Mouse (Mus musculus) forelimb bud, embryonic 11.5 days (tissue): ENCODE results near the gene Rab13.

Experiments used
- DNase-seq: peaks from one replicate; pipeline ENCODE4 v3.0.0-alpha.2; 2012; ENCODE audit warnings: low read depth, low spot score

Gene Rab13

GRCm38 (mm10) chr3:90256731-90257530, 43.4 kb downstream of the Rab13 start:
- no peak for DNase-seq

- DNase-seq, result no peak
Measured at GRCm38 (mm10) chr3:90258521-90258920, 45.0 kb downstream of the Rab13 start.

GRCm38 (mm10) chr3:90263121-90263771, 49.8 kb downstream of the Rab13 start:
- DNase-seq, result no peak

- no peak for DNase-seq
Measured at GRCm38 (mm10) chr3:90264687-90265033, 51.2 kb downstream of the Rab13 start.

GRCm38 (mm10) chr3:90265034-90265931, 51.8 kb downstream of the Rab13 start, which contains the start of gene Dennd4b:
TSS of gene Dennd4b (plus strand) at chr3:90265185.
- peak; percentile 79 for DNase-seq

- no peak for DNase-seq
Measured at GRCm38 (mm10) chr3:90265932-90266741, 52.6 kb downstream of the Rab13 start.

- no peak for DNase-seq
Measured at GRCm38 (mm10) chr3:90266901-90267775, 53.6 kb downstream of the Rab13 start.

- no peak for DNase-seq
Measured at GRCm38 (mm10) chr3:90268190-90268589, 54.7 kb downstream of the Rab13 start.

GRCm38 (mm10) chr3:90268971-90269370, 55.5 kb downstream of the Rab13 start:
- no peak for DNase-seq

GRCm38 (mm10) chr3:90270784-90271183, 57.3 kb downstream of the Rab13 start:
- DNase-seq, result no peak

- no peak for DNase-seq
Measured at GRCm38 (mm10) chr3:90272170-90272569, 58.7 kb downstream of the Rab13 start.

- DNase-seq, result no peak
Measured at GRCm38 (mm10) chr3:90273855-90274254, 60.4 kb downstream of the Rab13 start.

- no peak for DNase-seq
Measured at GRCm38 (mm10) chr3:90275286-90275685, 61.8 kb downstream of the Rab13 start.
